Mouse (Mus musculus) C2C12 (cell line): ENCODE measurements at regions not wholly inside any gene's neighbourhood (a gene's known extent, or its start where the extent isn't known, plus 50 kb on each side); places are given as distances from the start of the nearest gene placed in this dataset.

Source experiments
- H3K27me3 ChIP-seq: one replicate; pipeline ENCODE4 v1.6.1; 2011; ENCODE audit not compliant: control insufficient read depth, insufficient read depth, insufficient read length
- H3K36me3 ChIP-seq: one replicate; pipeline ENCODE4 v1.6.1; 2011; ENCODE audit not compliant: control insufficient read depth, insufficient read depth
- H3K4me3 ChIP-seq: one replicate; pipeline ENCODE4 v1.5.1; 2011; ENCODE audit warnings: mild to moderate bottlenecking, control low read depth; ENCODE audit not compliant: poor library complexity, insufficient read depth, severe bottlenecking
- H3K79me2 ChIP-seq: one replicate; pipeline ENCODE4 v1.6.1; 2011; ENCODE audit not compliant: control insufficient read depth, insufficient read depth
- H3K79me3 ChIP-seq: one replicate; pipeline ENCODE4 v1.6.1; 2011; ENCODE audit warnings: low read depth, control low read depth
- H3ac ChIP-seq: one replicate; pipeline ENCODE3; 2011; ENCODE audit warnings: low read depth; ENCODE audit not compliant: control insufficient read depth, insufficient read length
- CEBPB ChIP-seq: IDR thresholded peaks from one replicate; pipeline ENCODE4 v1.6.1; 2011; ENCODE audit warnings: low read depth, mild to moderate bottlenecking, control low read depth, moderate library complexity
- CTCF ChIP-seq: IDR thresholded peaks from one replicate; pipeline ENCODE4 v1.5.1; 2011; ENCODE audit not compliant: control insufficient read depth, insufficient read depth, insufficient read length
- FOSL1 ChIP-seq: IDR thresholded peaks from one replicate; pipeline ENCODE4 v1.8.0; 2011; ENCODE audit warnings: mild to moderate bottlenecking, low read length; ENCODE audit not compliant: poor library complexity, insufficient read depth, severe bottlenecking
- MAX ChIP-seq: IDR thresholded peaks from one replicate; pipeline ENCODE4 v1.6.1; 2011; ENCODE audit warnings: mild to moderate bottlenecking, control low read depth
- MYOD1 ChIP-seq: IDR thresholded peaks from one replicate; pipeline ENCODE4 v1.6.1; 2011; ENCODE audit warnings: low read depth; ENCODE audit not compliant: control insufficient read depth, insufficient read length
- MYOG ChIP-seq: IDR thresholded peaks from one replicate; pipeline ENCODE4 v1.6.1; 2011; ENCODE audit not compliant: control insufficient read depth, insufficient read length; ENCODE audit errors: extremely low read depth
- USF1 ChIP-seq: IDR thresholded peaks from one replicate; pipeline ENCODE4 v1.6.1; 2011; ENCODE audit warnings: low read depth, mild to moderate bottlenecking, control low read depth, moderate library complexity

DNA sequence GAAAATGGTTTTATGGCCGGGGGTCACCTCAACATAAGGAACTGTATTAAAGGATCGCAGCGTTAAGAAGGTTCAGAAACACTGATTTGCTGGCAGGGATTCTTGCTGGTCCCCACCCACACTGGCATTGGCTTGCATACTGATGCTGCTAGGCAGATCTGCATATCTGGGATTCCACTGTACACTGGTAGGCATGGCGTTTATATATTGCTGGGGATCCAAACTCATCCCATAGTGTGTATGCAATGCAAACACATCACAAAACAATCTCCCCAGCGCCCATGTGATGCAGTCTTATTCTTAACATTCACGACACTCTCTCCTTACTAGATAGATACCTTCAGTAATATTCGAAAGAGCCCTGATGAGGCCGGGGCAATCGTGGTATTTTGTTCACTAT is 105.0 kb downstream of the Dyrk2 start:
- no peaks in the 10 kb centered on the region for H3K79me2 ChIP-seq
- H3K27me3 ChIP-seq: no peaks in the 10 kb centered on the region
- H3K79me3 ChIP-seq: no peaks in the 10 kb centered on the region
- TF ChIP-seq MAX (no peak), CEBPB (no peak), FOSL1 (no peak), USF1 (no peak), MYOD1 (no peak), MYOG (no peak), CTCF (no peak)
- no peak overlapping the region for H3K4me3 ChIP-seq
- no peaks in the 10 kb centered on the region for H3K36me3 ChIP-seq
- no peak overlapping the region for H3ac ChIP-seq

DNA sequence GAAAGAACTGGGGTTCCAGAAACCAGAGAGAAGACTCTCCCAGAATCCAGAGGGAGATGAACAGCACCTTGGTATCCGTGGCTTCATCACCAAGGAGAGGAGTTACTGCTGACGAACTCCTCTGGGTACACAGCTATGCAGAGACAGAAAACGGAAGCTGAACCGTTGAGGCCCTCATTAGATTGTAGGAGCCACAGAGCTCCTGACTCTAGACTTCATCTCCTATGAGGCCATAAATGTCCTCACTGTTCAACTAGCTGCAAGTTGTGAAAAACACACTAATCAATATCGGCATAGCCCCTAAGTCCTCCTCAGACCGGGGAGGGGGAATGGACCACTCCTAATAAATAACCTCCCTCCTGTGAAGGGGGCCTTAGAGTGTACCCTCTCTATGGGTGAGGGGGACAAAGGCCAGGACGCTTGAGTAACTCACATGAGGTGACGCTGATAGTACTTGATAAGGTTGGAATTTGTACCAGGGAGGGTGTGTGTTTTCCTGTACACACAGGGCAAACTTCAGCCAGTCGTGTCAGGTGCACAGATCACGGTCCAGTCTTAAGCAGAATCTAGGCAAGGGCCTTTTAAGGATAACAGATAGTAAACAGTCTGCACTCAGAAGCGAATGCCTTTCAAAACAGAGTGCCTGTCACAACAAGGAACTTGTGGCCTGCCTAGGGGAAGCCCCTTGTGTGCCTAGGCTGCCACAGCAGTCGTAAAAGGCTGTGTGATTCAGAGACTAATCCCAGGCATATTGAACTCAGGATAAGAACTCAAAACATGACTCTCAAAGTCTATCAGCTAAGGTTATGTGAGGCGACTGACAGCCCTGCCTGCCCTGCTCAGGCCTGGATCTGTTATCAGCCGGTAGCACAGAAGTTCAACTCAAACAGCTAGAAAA is 104.2 kb downstream of the Dyrk2 start:
- TF ChIP-seq MYOD1: peak; percentile 40
- TF ChIP-seq USF1: no peak
- no peak for TF ChIP-seq MYOG
- no peak for TF ChIP-seq CTCF
- Histone ChIP-seq H3K4me3 (no peak overlapping the region), H3ac (no peak overlapping the region)

DNA sequence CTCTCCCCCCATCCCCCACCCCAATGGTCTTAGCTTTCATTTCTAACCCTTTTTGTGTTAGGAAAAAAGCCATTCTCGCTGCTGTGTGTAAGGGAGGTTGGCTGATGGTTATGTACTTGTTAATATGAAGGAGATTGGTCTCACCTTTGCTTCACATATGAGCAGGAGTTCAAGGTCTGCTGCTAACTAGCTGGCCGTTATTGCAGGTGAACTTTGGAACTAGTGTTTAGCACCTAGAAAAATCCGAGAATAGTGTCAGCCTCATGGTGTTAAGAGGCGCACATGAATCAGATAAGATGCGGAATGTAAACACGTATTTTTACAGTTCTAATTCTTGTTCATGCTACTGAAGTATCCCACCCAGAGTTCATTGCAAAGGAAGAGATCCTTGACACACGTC is 103.2 kb downstream of the Dyrk2 start:
- TF ChIP-seq MYOG (no peak), MYOD1 (no peak), FOSL1 (no peak), USF1 (no peak), MAX (no peak), CEBPB (no peak), CTCF (no peak)
- no peak overlapping the region for H3K4me3 ChIP-seq
- no peaks in the 10 kb centered on the region for H3K27me3 ChIP-seq
- no peak overlapping the region for H3ac ChIP-seq
- H3K79me3 ChIP-seq: no peaks in the 10 kb centered on the region
- no peaks in the 10 kb centered on the region for H3K79me2 ChIP-seq
- no peaks in the 10 kb centered on the region for H3K36me3 ChIP-seq

More for the DNA sequence above, 104.2 kb downstream of the Dyrk2 start:
- no peaks in the 10 kb centered on the region for H3K79me2 ChIP-seq
- H3K79me3 ChIP-seq: no peaks in the 10 kb centered on the region
- no peaks in the 10 kb centered on the region for H3K27me3 ChIP-seq
- H3K36me3 ChIP-seq: no peaks in the 10 kb centered on the region

DNA sequence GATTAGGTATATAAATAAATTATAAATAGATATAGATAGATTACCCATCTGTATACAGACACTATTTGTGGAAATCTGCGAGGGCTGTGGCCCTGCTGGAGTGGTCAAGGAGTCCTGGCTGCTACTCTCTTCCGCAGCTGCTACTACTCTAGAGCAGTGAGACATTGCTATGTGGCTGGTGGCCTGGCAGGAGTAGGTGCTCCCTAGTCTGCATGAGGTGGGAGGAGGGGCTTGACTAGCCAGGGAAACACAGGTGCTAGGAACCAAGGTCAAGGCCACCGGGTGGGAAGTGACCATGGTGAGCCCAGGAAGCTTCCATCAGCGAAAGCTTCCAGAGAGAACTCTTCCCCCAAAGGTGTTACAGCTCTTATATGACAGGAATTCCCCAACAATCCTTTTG is 100.3 kb downstream of the Dyrk2 start:
- no peak overlapping the region for H3K4me3 ChIP-seq
- no peaks in the 10 kb centered on the region for H3K79me2 ChIP-seq
- no peaks in the 10 kb centered on the region for H3K27me3 ChIP-seq
- H3K36me3 ChIP-seq: no peaks in the 10 kb centered on the region
- TF ChIP-seq CEBPB: no peak
- no peak for TF ChIP-seq MYOG
- TF ChIP-seq FOSL1: no peak
- no peak for TF ChIP-seq MAX
- no peak for TF ChIP-seq USF1
- no peak for TF ChIP-seq CTCF
- TF ChIP-seq MYOD1: no peak
- no peak overlapping the region for H3ac ChIP-seq
- no peaks in the 10 kb centered on the region for H3K79me3 ChIP-seq

DNA sequence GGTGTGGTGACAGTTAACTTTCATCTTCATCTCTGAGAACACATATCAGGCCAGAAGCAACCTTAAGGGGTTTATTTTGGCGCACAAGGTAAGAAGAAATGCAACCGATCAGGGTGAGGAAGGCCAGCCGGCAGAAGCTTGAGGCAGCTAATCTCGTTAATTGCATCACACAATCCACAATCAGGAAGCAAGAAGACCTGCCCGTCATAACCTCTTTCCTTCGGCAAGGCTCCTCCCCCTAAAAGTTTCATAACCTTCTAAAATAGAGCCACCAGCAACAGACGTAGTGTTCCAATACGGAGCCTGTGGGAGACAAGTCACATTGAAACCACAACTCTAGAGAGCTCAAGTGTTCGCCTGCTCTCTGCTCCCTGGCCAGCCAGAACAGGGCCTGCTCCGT is 91.4 kb downstream of the Dyrk2 start:
- no peak overlapping the region for H3ac ChIP-seq
- no peak for TF ChIP-seq CTCF
- H3K79me3 ChIP-seq: no peaks in the 10 kb centered on the region
- no peak overlapping the region for H3K4me3 ChIP-seq
- no peaks in the 10 kb centered on the region for H3K79me2 ChIP-seq
- no peaks in the 10 kb centered on the region for H3K27me3 ChIP-seq
- H3K36me3 ChIP-seq: no peaks in the 10 kb centered on the region

DNA sequence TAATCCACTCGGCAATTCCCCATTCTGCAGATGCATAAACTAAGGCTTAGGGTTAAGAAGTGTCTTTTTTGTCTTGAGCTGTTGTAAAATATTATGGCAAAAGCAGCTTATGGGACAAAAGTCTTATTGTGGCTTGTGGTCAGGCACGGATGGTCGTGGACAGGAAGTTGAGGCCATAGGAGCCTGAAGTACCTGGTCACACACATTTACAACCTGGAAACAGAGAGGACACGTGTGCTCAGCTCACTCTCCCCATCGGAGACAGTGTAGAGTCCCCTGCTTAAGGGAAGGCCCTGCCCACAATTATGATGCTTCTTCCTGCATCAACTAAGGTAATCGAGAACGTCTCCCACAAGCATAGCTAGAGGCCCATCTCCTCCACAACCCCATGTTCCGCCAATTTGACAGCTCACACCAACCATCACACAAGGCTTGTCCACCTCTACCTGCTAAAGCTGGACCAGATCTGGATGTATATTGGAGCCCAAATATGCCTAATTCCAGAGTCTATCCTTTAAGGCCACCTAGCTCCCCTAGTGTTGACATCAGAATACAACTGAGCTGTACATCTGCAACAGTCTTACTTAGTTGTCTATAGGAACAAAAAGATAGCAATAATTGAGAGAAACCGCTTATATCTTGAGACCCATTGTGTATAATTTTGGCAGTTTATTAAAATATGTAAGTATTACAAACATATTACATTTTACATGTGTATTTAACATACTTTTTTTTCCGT is 89.0 kb downstream of the Dyrk2 start:
- H3K79me2 ChIP-seq: no peaks in the 10 kb centered on the region
- no peaks in the 10 kb centered on the region for H3K79me3 ChIP-seq
- no peaks in the 10 kb centered on the region for H3K27me3 ChIP-seq
- H3ac ChIP-seq: no peak overlapping the region
- TF ChIP-seq MYOD1 (no peak), CTCF (no peak), MAX (no peak), MYOG (no peak), FOSL1 (no peak), USF1 (no peak), CEBPB (no peak)
- H3K4me3 ChIP-seq: no peak overlapping the region
- no peaks in the 10 kb centered on the region for H3K36me3 ChIP-seq
